Mouse (Mus musculus) heart, embryonic 15.5 days (tissue): Measurements from ENCODE around the gene Cmtm3. TPM values are rescaled to one million over a fixed set of nuclear protein-coding genes. Genes with fewer than 3 reads are reported as not detected.

Experiments
- ATAC-seq: fragments of 200-750 bp; cut with Nextera tagmentation; replicated peaks from 2 replicates; pipeline ENCODE4 v1.8.0; 2017; ENCODE audit warnings: low read depth, moderate TSS enrichment; ENCODE audit not compliant: insufficient number of reproducible peaks, insufficient read depth, low FRiP score
- H3K27ac ChIP-seq: fragments of 300-500 bp; sonication (generic); 2 replicates; pipeline ENCODE4 v1.5.1; 2015; ENCODE audit warnings: mild to moderate bottlenecking, inconsistent platforms
- H3K27me3 ChIP-seq: fragments of 300-500 bp; sonication (generic); 2 replicates; pipeline ENCODE4 v1.6.1; 2015; ENCODE audit warnings: inconsistent platforms
- H3K36me3 ChIP-seq: fragments of 300-500 bp; sonication (generic); 2 replicates; pipeline ENCODE4 v1.6.1; 2015; ENCODE audit warnings: mild to moderate bottlenecking, inconsistent platforms
- H3K4me1 ChIP-seq: fragments of 300-500 bp; sonication (generic); replicated peaks from 2 replicates; pipeline ENCODE4 v1.6.1; 2015; ENCODE audit warnings: inconsistent platforms
- H3K4me2 ChIP-seq: fragments of 300-500 bp; sonication (generic); 2 replicates; pipeline ENCODE4 v1.6.1; 2015; ENCODE audit warnings: inconsistent platforms, mild to moderate bottlenecking, moderate library complexity
- H3K4me3 ChIP-seq: fragments of 300-500 bp; sonication (generic); 2 replicates; pipeline ENCODE4 v1.5.1; 2015; ENCODE audit warnings: mild to moderate bottlenecking, inconsistent platforms
- H3K9ac ChIP-seq: fragments of 300-500 bp; sonication (generic); 2 replicates; pipeline ENCODE4 v1.6.1; 2015; ENCODE audit warnings: mild to moderate bottlenecking, inconsistent platforms
- H3K9me3 ChIP-seq: fragments of 300-500 bp; sonication (generic); replicated peaks from 2 replicates; pipeline ENCODE4 v1.6.1; 2016; ENCODE audit warnings: inconsistent platforms
- whole genome bisulfite sequencing: fragments of 180-500 bp; shearing (Covaris S2); methylation state at CpG from one replicate; pipeline ENCODE4 v1.1.7; 2015; ENCODE audit warnings: mixed read lengths; 5-methylcytosine and 5-hydroxymethylcytosine counted together
- polyA plus RNA-seq: library from polyadenylated mRNA; unstranded; fragments of >200 nt; fragmentation: Nextera tagmentation; extraction: Ambion mirVana; gene quantifications from 2 replicates; pipeline ENCODE4 v1.2.1, GENCODE M21; 2015

The Cmtm3 gene
- polyA plus RNA-seq, 1 experiment from 2014 or later: 82.3 TPM

DNA sequence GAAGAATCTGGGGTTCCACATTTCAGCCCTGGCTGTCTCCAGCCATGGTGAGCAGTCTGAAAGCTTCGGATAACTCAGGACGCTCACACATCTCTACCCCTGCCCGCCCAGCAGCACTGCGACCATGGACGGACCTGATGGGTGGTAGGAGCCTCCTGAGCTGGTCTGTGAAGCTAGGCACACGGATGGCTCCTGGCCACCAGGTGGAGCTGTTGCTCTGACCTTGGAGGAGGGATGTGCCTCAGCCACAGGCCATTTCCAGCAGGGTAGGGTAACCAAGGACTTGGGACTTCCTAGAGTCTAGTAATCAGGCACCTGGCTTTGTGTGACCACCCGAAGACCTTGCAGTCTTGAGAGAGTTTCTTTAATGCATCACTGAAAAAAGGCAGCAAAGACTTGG lies 4.7 kb downstream of the Cmtm3 start:
- Histone ChIP-seq H3K36me3 (peaks cover 29% of the 10 kb centered on the region), H3K27ac (no peak overlapping the region), H3K4me2 (no peak overlapping the region), H3K4me1 (peaks cover 47% of the 10 kb centered on the region), H3K9me3 (no peaks in the 10 kb centered on the region), H3K4me3 (no peak overlapping the region), H3K9ac (no peak overlapping the region), H3K27me3 (no peaks in the 10 kb centered on the region)
- WGBS: 8% methylated on average over 7 of the region's 7 CpGs
- ATAC-seq: no peak

DNA sequence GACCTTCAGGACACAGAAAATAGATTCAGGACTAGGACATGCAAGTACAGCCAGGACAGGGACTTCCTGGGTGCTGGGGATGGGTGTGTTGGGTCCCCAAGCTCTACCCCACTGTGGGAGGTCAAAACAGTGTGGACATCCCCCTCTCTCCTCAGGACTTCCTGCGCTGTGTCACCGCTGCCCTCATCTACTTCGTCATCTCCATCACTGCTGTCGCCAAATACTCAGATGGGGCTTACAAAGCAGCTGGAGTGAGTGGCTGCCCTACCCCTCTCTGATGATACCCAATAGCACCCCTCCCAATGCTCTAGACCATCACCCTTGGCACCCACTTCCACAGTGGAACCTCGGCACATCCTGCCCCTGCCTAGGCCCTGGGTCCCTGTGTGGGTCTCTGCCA lies 5.4 kb downstream of the Cmtm3 start:
- no peak overlapping the region for H3K4me2 ChIP-seq
- peaks cover 49% of the 10 kb centered on the region for H3K4me1 ChIP-seq
- no peak overlapping the region for H3K9ac ChIP-seq
- no peaks in the 10 kb centered on the region for H3K27me3 ChIP-seq
- H3K4me3 ChIP-seq: no peak overlapping the region
- H3K9me3 ChIP-seq: no peaks in the 10 kb centered on the region
- no peak for ATAC-seq
- 83% methylated on average over 5 of the region's 5 CpGs for WGBS
- no peak overlapping the region for H3K27ac ChIP-seq
- peaks cover 29% of the 10 kb centered on the region for H3K36me3 ChIP-seq

DNA sequence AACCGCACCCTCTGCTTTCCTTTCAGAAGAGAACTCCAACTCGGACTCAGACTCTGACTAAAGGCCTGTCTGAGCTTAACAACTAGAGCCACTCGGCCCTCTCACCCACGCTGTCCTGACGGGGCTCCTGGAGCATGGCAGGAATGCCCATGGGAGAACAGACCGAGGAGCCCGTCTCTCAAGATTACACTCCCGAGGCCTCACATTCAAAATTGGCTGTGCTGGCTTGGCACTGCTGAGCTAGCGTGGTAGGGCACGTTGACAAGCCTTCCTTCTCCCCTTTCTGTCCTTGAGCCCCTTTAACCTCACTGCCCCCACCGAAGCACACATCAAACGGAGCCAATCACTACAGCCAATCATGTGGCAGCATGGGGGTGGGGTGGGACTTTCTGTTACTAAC lies 7.5 kb downstream of the Cmtm3 start:
- Histone ChIP-seq H3K4me3 (no peak overlapping the region), H3K27me3 (no peaks in the 10 kb centered on the region), H3K27ac (peak overlapping the region; percentile 24; the same call in 1 of the 2 replicates), H3K4me1 (peaks cover 40% of the 10 kb centered on the region), H3K36me3 (peaks cover 29% of the 10 kb centered on the region), H3K9me3 (no peaks in the 10 kb centered on the region), H3K9ac (no peak overlapping the region), H3K4me2 (no peak overlapping the region)
- no peak for ATAC-seq
- 42% methylated on average over 12 of the region's 12 CpGs for WGBS

DNA sequence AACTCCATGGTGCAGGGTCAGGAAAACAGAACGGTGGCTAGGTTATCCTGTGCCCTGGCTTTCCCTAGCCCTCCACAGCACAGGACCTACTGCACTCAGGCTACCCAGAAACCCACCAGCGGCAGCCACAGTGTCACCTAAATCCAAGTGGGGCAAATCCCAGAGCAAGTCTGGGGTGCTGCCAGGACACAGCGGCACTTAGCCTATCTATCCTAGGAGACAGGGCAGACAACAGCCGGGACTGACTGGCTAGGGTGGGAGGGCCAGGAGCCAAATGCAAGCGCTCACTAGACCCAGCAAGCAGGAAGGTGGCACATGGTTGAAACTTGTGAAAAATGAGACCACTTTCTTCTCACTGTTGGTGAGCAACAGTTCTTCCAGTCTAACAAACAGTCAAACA lies 9.8 kb downstream of the Cmtm3 start:
- 40% methylated on average over 5 of the region's 5 CpGs for WGBS
- peak; percentile 20; the same call in 1 of the 2 replicates for ATAC-seq
- no peak overlapping the region for H3K4me2 ChIP-seq
- H3K9me3 ChIP-seq: no peaks in the 10 kb centered on the region
- no peak overlapping the region for H3K9ac ChIP-seq
- no peak overlapping the region for H3K4me3 ChIP-seq
- H3K27ac ChIP-seq: no peak overlapping the region
- H3K27me3 ChIP-seq: no peaks in the 10 kb centered on the region
- peaks cover 32% of the 10 kb centered on the region for H3K36me3 ChIP-seq
- H3K4me1 ChIP-seq: peaks cover 24% of the 10 kb centered on the region

DNA sequence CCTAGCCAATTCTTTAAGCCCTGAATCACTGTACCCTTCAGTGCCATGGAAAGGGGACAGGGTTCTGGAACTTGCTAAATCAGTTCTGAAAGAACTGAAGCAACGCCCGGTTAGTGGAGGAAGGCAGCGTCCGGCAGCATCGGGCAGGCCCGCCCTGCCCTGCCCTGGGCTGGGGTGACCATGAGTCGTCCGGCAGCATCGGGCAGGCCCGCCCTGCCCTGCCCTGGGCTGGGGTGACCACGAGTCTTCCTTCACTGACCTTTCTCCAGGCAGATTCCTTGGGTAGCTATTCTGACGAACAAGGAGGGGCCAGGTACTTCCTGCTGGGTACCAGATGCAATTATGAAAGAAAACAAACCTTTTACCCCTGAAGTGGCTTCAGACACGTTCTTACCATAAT lies 10.8 kb downstream of the Cmtm3 start:
- Histone ChIP-seq H3K4me1 (peaks cover 19% of the 10 kb centered on the region), H3K27me3 (no peaks in the 10 kb centered on the region), H3K4me2 (no peak overlapping the region), H3K27ac (no peak overlapping the region), H3K9ac (no peak overlapping the region), H3K9me3 (no peaks in the 10 kb centered on the region), H3K4me3 (no peak overlapping the region), H3K36me3 (peaks cover 32% of the 10 kb centered on the region)
- 70% methylated on average over 13 of the region's 13 CpGs for WGBS
- no peak for ATAC-seq

DNA sequence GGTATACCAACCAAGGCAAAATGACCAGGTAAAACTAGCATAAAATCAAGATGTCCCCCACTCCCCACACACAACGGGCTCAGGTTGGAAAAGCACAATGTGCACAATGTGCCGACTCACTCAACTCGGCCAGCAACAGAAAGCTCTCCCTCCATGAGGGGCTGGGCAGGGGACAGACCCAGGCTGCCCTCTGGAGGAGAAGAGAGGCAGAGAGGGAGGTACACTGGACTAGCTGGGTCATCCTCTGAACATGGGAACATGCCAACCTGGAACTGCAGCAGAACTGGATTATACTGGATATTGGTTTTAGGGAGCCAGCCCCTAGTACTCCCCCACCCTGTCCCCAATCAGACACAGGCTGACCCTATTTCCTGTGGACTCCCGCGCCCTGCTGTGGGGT lies 14.0 kb downstream of the Cmtm3 start:
- H3K4me2 ChIP-seq: no peak overlapping the region
- no peak overlapping the region for H3K27ac ChIP-seq
- no peak; the same call in 1 of the 2 replicates for ATAC-seq
- no peaks in the 10 kb centered on the region for H3K9me3 ChIP-seq
- peaks cover 16% of the 10 kb centered on the region for H3K4me1 ChIP-seq
- no peak overlapping the region for H3K9ac ChIP-seq
- H3K27me3 ChIP-seq: no peaks in the 10 kb centered on the region
- WGBS: 54% methylated on average over 5 of the region's 5 CpGs
- H3K4me3 ChIP-seq: no peak overlapping the region
- H3K36me3 ChIP-seq: peaks cover 12% of the 10 kb centered on the region; the same call in 1 of the 2 replicates

DNA sequence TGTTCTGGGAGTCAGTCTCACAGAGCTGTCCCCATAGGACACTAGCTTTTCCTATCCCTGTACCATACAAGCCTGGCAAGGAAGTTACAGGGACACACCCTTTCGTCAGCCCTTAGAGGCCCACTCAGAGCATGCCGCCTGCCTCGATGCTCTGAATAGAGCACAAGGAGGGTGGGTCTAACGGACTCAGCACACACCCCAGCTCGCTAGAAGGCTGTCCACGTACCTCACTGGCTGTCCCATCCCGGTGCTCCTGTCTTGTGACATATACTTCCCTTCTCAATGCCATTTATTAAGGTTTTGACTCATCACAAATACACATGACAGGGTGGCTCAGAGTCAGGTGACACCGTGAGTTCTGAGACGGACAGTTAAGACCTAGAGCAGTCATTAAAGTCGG lies 15.3 kb downstream of the Cmtm3 start:
- no peak overlapping the region for H3K4me2 ChIP-seq
- ATAC-seq: no peak
- peaks cover 9% of the 10 kb centered on the region for H3K4me1 ChIP-seq
- no peak overlapping the region for H3K27ac ChIP-seq
- no peaks in the 10 kb centered on the region for H3K27me3 ChIP-seq
- no peak overlapping the region for H3K4me3 ChIP-seq
- no peaks in the 10 kb centered on the region for H3K9me3 ChIP-seq
- H3K36me3 ChIP-seq: peaks cover 12% of the 10 kb centered on the region; the same call in 1 of the 2 replicates
- H3K9ac ChIP-seq: no peak overlapping the region
- WGBS: 88% methylated on average over 10 of the region's 10 CpGs

DNA sequence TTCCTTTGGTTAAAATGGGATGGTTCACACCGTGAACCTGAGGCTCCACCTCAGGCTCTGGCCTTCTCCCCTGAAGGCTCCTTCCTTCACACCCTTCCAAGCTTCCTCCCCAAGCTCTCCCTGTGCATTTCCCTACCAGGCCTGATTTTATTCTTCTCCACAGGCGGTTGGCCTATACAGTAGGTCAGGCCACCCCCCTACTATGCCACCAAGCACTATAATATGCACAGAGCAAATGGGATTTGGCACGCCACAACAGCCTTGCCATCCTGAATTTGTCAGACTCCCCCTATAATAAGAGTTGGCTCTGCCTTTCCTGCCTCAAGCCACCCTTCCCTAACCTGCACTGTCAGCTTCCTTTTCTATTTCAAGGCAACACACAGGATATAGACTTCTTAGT lies 19.4 kb downstream of the Cmtm3 start:
- Histone ChIP-seq H3K27ac (no peak overlapping the region), H3K36me3 (peaks cover 9% of the 10 kb centered on the region; the same call in 1 of the 2 replicates), H3K9me3 (no peaks in the 10 kb centered on the region), H3K4me2 (no peak overlapping the region), H3K4me3 (no peak overlapping the region), H3K9ac (no peak overlapping the region), H3K4me1 (peaks cover 18% of the 10 kb centered on the region), H3K27me3 (no peaks in the 10 kb centered on the region)
- no peak for ATAC-seq
- 77% methylated on average over 3 of the region's 3 CpGs for WGBS

DNA sequence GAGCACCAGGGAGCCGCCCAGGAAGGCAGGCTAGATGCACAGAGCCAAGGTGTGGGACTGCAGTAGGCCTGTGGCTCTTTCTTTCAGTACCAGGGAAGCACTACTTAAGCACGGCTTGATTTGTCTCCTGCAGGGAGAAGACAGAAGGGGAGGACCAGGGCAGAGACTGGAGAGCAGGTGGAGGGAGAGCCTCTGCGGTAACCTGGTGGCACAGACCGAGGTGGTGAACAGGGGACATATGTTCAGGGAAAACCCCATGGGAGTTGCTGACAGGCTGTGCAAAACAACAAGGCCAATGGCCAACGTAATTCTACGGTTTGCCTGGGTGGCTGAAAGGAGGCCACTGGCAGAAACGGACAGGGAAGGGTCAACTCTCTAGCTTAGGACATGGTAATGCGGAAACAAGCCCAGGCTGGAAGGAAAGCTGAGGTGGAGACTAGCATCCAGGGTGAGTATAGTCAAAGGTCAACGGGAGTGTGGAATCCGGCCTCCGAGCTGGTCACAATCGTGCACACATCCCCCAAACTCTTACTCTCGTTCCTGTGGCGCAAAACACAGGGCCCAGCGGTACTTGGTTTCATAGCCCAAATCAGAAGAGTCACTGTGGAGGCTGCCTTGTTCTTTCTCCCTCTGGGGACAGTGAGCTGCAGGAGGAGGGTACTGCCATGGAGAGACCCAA lies 20.7 kb downstream of the Cmtm3 start:
- Histone ChIP-seq H3K4me2 (no peak overlapping the region), H3K36me3 (peaks cover 3% of the 10 kb centered on the region; the same call in 1 of the 2 replicates), H3K27me3 (no peaks in the 10 kb centered on the region), H3K9ac (no peak overlapping the region), H3K4me3 (no peak overlapping the region), H3K27ac (no peak overlapping the region), H3K9me3 (no peaks in the 10 kb centered on the region), H3K4me1 (peaks cover 18% of the 10 kb centered on the region)
- no peak for ATAC-seq
- WGBS: 75% methylated on average over 15 of the region's 15 CpGs

DNA sequence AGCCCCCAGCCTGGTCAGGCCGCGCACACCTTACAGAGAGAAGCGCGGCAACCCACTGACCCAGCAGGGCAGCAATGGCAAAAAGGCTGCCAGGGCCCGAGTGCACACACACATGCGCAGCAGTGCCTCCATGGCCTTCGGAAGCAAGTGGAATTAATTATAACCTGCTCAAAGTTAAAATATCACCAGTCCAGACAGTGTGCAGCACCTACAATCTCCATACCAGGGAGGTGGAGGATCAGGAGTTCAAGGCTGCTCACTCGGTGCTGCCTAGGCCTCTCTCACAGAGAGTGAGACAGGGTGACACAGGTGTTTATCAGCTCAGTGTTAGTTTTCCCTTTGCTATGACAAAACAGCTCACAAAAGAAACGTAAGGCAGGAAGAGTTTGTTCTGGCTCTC lies 26.5 kb downstream of the Cmtm3 start:
- peaks cover 3% of the 10 kb centered on the region; the same call in 1 of the 2 replicates for H3K4me1 ChIP-seq
- no peak overlapping the region for H3K27ac ChIP-seq
- H3K4me2 ChIP-seq: no peak overlapping the region
- no peaks in the 10 kb centered on the region for H3K9me3 ChIP-seq
- H3K9ac ChIP-seq: no peak overlapping the region
- no peaks in the 10 kb centered on the region for H3K36me3 ChIP-seq
- no peaks in the 10 kb centered on the region for H3K27me3 ChIP-seq
- 90% methylated on average over 9 of the region's 9 CpGs for WGBS
- H3K4me3 ChIP-seq: no peak overlapping the region
- no peak for ATAC-seq

DNA sequence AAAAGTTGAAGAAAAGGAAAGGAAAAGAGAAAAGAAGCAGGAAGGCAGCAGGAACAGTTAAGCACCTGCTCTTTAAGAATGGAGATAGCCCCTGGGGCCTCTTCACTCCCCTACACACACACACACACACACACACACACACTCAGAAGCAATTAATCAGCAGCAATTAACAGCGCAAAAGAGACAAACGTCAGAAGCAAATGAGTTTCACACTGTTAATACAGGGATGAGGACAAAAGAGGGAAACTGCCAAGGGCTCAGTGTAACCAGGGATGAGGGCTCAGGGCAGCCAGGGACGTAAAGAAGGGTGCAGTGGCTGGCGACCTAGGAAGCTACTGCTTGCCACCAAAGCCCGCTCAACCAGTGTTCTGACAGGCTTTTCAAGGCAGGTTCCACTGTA lies 28.2 kb downstream of the Cmtm3 start:
- Histone ChIP-seq H3K4me2 (no peak overlapping the region), H3K4me3 (no peak overlapping the region), H3K9ac (no peak overlapping the region), H3K4me1 (peaks cover 3% of the 10 kb centered on the region; the same call in 1 of the 2 replicates), H3K36me3 (no peaks in the 10 kb centered on the region), H3K9me3 (no peaks in the 10 kb centered on the region), H3K27me3 (no peaks in the 10 kb centered on the region), H3K27ac (no peak overlapping the region)
- 70% methylated on average over 5 of the region's 5 CpGs for WGBS
- ATAC-seq: no peak

DNA sequence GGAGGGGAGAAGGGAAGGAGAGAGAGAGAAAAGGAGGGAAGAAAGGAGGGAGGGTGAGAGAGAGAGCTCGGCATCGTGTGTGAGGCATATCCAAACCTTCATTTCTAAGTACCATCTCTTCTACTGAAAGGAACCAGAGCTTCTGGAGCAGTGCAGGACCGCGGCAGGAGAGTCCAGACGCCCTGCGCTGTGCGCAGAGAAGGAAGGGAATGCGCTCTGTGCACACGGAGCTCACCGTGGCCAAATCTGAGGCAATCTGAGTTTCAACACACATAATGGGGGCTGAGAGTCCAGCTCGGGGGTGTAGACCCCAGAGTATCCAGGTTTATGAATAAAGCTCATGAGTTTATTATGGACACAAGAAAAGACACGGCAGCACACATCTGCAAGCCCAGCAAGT lies 30.4 kb downstream of the Cmtm3 start:
- Histone ChIP-seq H3K4me2 (no peak overlapping the region), H3K27ac (no peak overlapping the region), H3K4me1 (peaks cover 13% of the 10 kb centered on the region), H3K9me3 (no peaks in the 10 kb centered on the region), H3K4me3 (no peak overlapping the region), H3K9ac (no peak overlapping the region), H3K27me3 (no peaks in the 10 kb centered on the region), H3K36me3 (no peaks in the 10 kb centered on the region)
- 71% methylated on average over 12 of the region's 12 CpGs for WGBS
- ATAC-seq: no peak
